Mouse (Mus musculus): ENCODE measurements at regions not wholly inside any gene's neighbourhood (a gene's known extent, or its start where the extent isn't known, plus 50 kb on each side); places are given as distances from the start of the nearest gene placed in this dataset.

GRCm38 (mm10) chr6:101534214-101535052 lies 156.7 kb upstream of the Pdzrn3 start:
- TF ChIP-seq CTCF (IDR thresholded peaks at IDR 0.05; ENCODE audit: control insufficient read depth, insufficient read depth, insufficient read length) (peak; percentile 30), USF1 (IDR thresholded peaks at IDR 0.05; ENCODE audit: low read depth) (no peak), MYOG (IDR thresholded peaks at IDR 0.05; ENCODE audit: control insufficient read depth, extremely low read depth, insufficient read length) (no peak), MAX (IDR thresholded peaks at IDR 0.05) (no peak), FOSL1 (IDR thresholded peaks at IDR 0.05; ENCODE audit: insufficient read depth, low read length, poor library complexity, severe bottlenecking) (no peak), MYOD1 (IDR thresholded peaks at IDR 0.05; ENCODE audit: control insufficient read depth, insufficient read length, low read depth) (no peak), CEBPB (IDR thresholded peaks at IDR 0.05; ENCODE audit: low read depth) (no peak)
